Mouse (Mus musculus) forebrain, postnatal 0 days (tissue): Measurements from ENCODE around the gene Mroh8. TPM values are rescaled to one million over a fixed set of nuclear protein-coding genes. Genes with fewer than 3 reads are reported as not detected.
"Not testable (repeated sequence)": the region's sequence is repeated elsewhere in the genome, so short reads cannot be mapped to it uniquely, and the experiment has no call there.

Experiments
- ATAC-seq: fragments of 200-750 bp; cut with Nextera tagmentation; 2 replicates; pipeline ENCODE4 v1.8.0; 2017; ENCODE audit warnings: mild to moderate bottlenecking, moderate library complexity
- DNase-seq: peaks from one replicate; pipeline ENCODE4 v3.0.0-alpha.2; 2015
- H3K27ac ChIP-seq: fragments of 300-500 bp; sonication (generic); 2 replicates; pipeline ENCODE4 v1.5.1; 2014; ENCODE audit warnings: low read depth, mild to moderate bottlenecking, antibody characterized with exemption, low read length, moderate library complexity, mixed read lengths
- H3K27me3 ChIP-seq: fragments of 300-500 bp; sonication (generic); 2 replicates; pipeline ENCODE4 v1.6.1; 2014; ENCODE audit warnings: mild to moderate bottlenecking, low read length, mixed read lengths; ENCODE audit not compliant: insufficient read depth
- H3K36me3 ChIP-seq: fragments of 300-500 bp; sonication (generic); 2 replicates; pipeline ENCODE4 v1.6.1; 2014; ENCODE audit warnings: mild to moderate bottlenecking, moderate library complexity; ENCODE audit not compliant: insufficient read depth
- H3K4me1 ChIP-seq: fragments of 300-500 bp; sonication (generic); 2 replicates; pipeline ENCODE4 v1.6.1; 2014; ENCODE audit warnings: antibody characterized with exemption; ENCODE audit not compliant: insufficient read depth
- H3K4me2 ChIP-seq: fragments of 300-500 bp; sonication (generic); 2 replicates; pipeline ENCODE4 v1.6.1; 2014; ENCODE audit warnings: low read depth, mild to moderate bottlenecking, moderate library complexity
- H3K4me3 ChIP-seq: fragments of 300-500 bp; sonication (generic); 2 replicates; pipeline ENCODE4 v1.5.1; 2014; ENCODE audit warnings: low read depth, low read length, mixed read lengths
- H3K9ac ChIP-seq: fragments of 300-500 bp; sonication (generic); 2 replicates; pipeline ENCODE4 v1.6.1; 2014; ENCODE audit warnings: mild to moderate bottlenecking
- H3K9me3 ChIP-seq: fragments of 300-500 bp; sonication (generic); 2 replicates; pipeline ENCODE4 v1.6.1; 2016; ENCODE audit warnings: low read length
- CTCF ChIP-seq: sonication (generic); IDR thresholded peaks from 2 replicates; pipeline ENCODE4 v1.5.1; 2016; ENCODE audit warnings: antibody characterized with exemption, control low read depth, low read depth
- WGBS: fragments of 180-500 bp; shearing (Covaris S2); extraction: QIAGEN DNeasy Blood & Tissue Kit; methylation state at CpG from one replicate; pipeline ENCODE4 v1.1.7; 2014; 5-methylcytosine and 5-hydroxymethylcytosine counted together
- polyA plus RNA-seq: library from polyadenylated mRNA; unstranded; fragments of >200 nt; fragmentation: Nextera tagmentation; extraction: Ambion mirVana; gene quantifications from 2 replicates; pipeline ENCODE4 v1.2.1, GENCODE M21; 2015
- total RNA-seq: library from RNA; depleted of rRNA; stranded (reverse); fragments of >200 nt; gene quantifications from 2 replicates; pipeline ENCODE4 v1.2.3, GENCODE M21; 2014

The Mroh8 gene
- total and polyA plus RNA-seq, 2 experiments from 2014 or later, result 0.65 to 1.2 TPM

- H3K4me1 ChIP-seq, result no peaks in the 10 kb centered on the region
- H3K4me2 ChIP-seq, result no peak overlapping the region
- no peak overlapping the region for H3K9ac ChIP-seq
- no peaks in the 10 kb centered on the region for H3K9me3 ChIP-seq
- no peaks in the 10 kb centered on the region for H3K27me3 ChIP-seq
- H3K27ac ChIP-seq, result no peak overlapping the region
- WGBS, result 91% methylated on average over 3 of the region's 3 CpGs
- no peak overlapping the region for H3K4me3 ChIP-seq
- H3K36me3 ChIP-seq, result 0 out of 2 replicates have a peak, but pooled peaks cover 8% of the 10 kb centered on the region
- TF ChIP-seq CTCF, result no peak
- no peak for DNase-seq
- ATAC-seq, result no peak
Observed at GRCm38 (mm10) chr2:157176248-157176647, 103.1 kb downstream of the Mroh8 start.

- H3K27me3 ChIP-seq, result no peaks in the 10 kb centered on the region
- H3K4me1 ChIP-seq, result no peaks in the 10 kb centered on the region
- no peak for DNase-seq
- no peak overlapping the region for H3K4me2 ChIP-seq
- WGBS, result 76% methylated on average over 5 of the region's 5 CpGs
- H3K27ac ChIP-seq, result no peak overlapping the region
- no peak for TF ChIP-seq CTCF
- no peaks in the 10 kb centered on the region for H3K9me3 ChIP-seq
- H3K4me3 ChIP-seq, result no peak overlapping the region
- ATAC-seq, result no peak
- no peak overlapping the region for H3K9ac ChIP-seq
- 0 out of 2 replicates have a peak, but pooled peaks cover 8% of the 10 kb centered on the region for H3K36me3 ChIP-seq
Observed at GRCm38 (mm10) chr2:157174416-157174815, 104.9 kb downstream of the Mroh8 start.

- Histone ChIP-seq H3K4me1 (no peaks in the 10 kb centered on the region), H3K9me3 (no peaks in the 10 kb centered on the region), H3K27ac (no peak overlapping the region), H3K4me2 (no peak overlapping the region), H3K27me3 (no peaks in the 10 kb centered on the region), H3K4me3 (no peak overlapping the region), H3K36me3 (0 out of 2 replicates have a peak, but pooled peaks cover 8% of the 10 kb centered on the region), H3K9ac (no peak overlapping the region; the same call in 1 of the 2 replicates)
- no peak for TF ChIP-seq CTCF
- no peak for DNase-seq
- ATAC-seq, result no peak
- WGBS, result 96% methylated on average over 6 of the region's 6 CpGs
Observed at GRCm38 (mm10) chr2:157173555-157173954, 105.8 kb downstream of the Mroh8 start.

GRCm38 (mm10) chr2:157172984-157173383 is 106.4 kb downstream of the Mroh8 start:
- no peak for DNase-seq
- 96% methylated on average over 6 of the region's 6 CpGs for WGBS
- Histone ChIP-seq H3K9me3 (no peaks in the 10 kb centered on the region), H3K36me3 (0 out of 2 replicates have a peak, but pooled peaks cover 8% of the 10 kb centered on the region), H3K27ac (no peak overlapping the region), H3K27me3 (no peaks in the 10 kb centered on the region), H3K4me1 (no peaks in the 10 kb centered on the region), H3K4me2 (no peak overlapping the region), H3K4me3 (no peak overlapping the region), H3K9ac (no peak overlapping the region; the same call in 1 of the 2 replicates)
- ATAC-seq, result no peak
- no peak for TF ChIP-seq CTCF

- DNase-seq (no peak), ATAC-seq (peak; percentile 25; the same call in 1 of the 2 replicates)
- Histone ChIP-seq H3K9ac (no peak overlapping the region), H3K27ac (peak overlapping the region; percentile 29; the same call in 1 of the 2 replicates), H3K36me3 (no peaks in the 10 kb centered on the region), H3K4me3 (no peak overlapping the region), H3K4me2 (no peak overlapping the region), H3K4me1 (no peaks in the 10 kb centered on the region), H3K27me3 (no peaks in the 10 kb centered on the region), H3K9me3 (no peaks in the 10 kb centered on the region)
- 50% methylated on average over 6 of the region's 6 CpGs for WGBS
- TF ChIP-seq CTCF, result no peak
Observed at GRCm38 (mm10) chr2:157170626-157171025, 108.7 kb downstream of the Mroh8 start.

GRCm38 (mm10) chr2:157170166-157170565 is 109.2 kb downstream of the Mroh8 start:
- peak; percentile 73 for ATAC-seq
- Histone ChIP-seq H3K4me1 (no peaks in the 10 kb centered on the region), H3K4me2 (no peak overlapping the region), H3K27ac (no peak overlapping the region), H3K9ac (no peak overlapping the region), H3K36me3 (no peaks in the 10 kb centered on the region), H3K4me3 (no peak overlapping the region), H3K27me3 (no peaks in the 10 kb centered on the region), H3K9me3 (no peaks in the 10 kb centered on the region)
- peak; percentile 31 for DNase-seq
- 17% methylated on average over 5 of the region's 5 CpGs for WGBS
- no peak for TF ChIP-seq CTCF

GRCm38 (mm10) chr2:157166371-157167080 is 112.8 kb downstream of the Mroh8 start:
- TF ChIP-seq CTCF, result no peak
- no peak overlapping the region for H3K4me2 ChIP-seq
- no peak overlapping the region for H3K9ac ChIP-seq
- no peaks in the 10 kb centered on the region for H3K4me1 ChIP-seq
- DNase-seq, result no peak
- 86% methylated on average over 12 of the region's 12 CpGs for WGBS
- H3K9me3 ChIP-seq, result no peaks in the 10 kb centered on the region
- ATAC-seq, result no peak
- H3K27me3 ChIP-seq, result no peaks in the 10 kb centered on the region
- peaks cover 3% of the 10 kb centered on the region; the same call in 1 of the 2 replicates for H3K36me3 ChIP-seq
- no peak overlapping the region for H3K27ac ChIP-seq
- H3K4me3 ChIP-seq, result no peak overlapping the region

- not testable (repeated sequence) for ATAC-seq, H3K9ac ChIP-seq, DNase-seq, H3K4me1 ChIP-seq, H3K9me3 ChIP-seq, H3K4me2 ChIP-seq, H3K4me3 ChIP-seq, H3K36me3 ChIP-seq, H3K27ac ChIP-seq, H3K27me3 ChIP-seq
Observed at GRCm38 (mm10) chr2:157165312-157166224, 113.8 kb downstream of the Mroh8 start.
